Mouse (Mus musculus) regulatory T cell (primary cell): Measurements from ENCODE around the gene Depdc5.

Experiments used
- in situ Hi-C: fragments of 300-600 bp; cut with MboI, MseI; formaldehyde crosslinking; loops from one replicate; pipeline ENCODE4 v1.15.1; 2025; ENCODE audit warnings: high pct_unique_total_duplicates

Depdc5 gene

DNA sequence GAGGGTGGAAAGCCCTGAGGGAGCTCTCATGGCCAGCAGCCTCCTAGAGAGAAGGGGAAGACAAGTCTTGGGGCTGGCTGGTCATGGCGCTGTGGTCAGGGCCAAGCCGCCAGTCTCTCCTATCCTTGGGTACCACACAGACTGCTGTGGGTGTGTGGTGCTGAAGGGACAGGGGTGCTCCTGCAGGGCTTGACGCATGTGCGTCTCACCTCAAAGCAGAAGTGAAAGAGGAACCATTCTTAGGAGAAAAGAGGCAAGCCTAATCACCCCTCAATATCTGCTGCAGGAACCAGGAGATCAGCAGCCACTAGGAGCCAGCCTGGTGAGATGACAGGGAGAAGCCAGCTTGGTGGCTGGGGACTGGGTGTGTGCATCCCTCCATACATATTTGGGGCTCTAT lies 134.2 kb downstream of the Depdc5 start:
- in situ Hi-C loops, result no loop called here

DNA sequence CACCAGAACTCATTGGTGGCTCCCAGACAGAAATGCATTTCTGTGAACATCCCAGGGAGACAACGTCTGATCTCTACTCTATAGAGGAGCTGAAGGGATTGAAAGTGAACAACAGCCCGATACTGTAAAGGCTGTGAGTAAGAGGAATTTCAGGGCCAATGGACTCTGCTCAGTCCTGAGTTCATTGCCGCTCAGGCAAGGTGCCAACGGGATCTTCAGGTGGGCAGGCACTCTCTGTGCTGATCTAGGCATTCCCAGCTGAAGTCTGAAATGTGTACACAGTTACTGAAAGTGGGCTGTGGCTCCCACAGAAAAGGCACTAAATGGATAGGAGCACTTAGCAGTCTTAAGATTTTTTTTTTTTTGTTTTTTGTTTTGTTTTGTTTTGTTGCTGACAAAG lies 135.3 kb downstream of the Depdc5 start:
- in situ Hi-C loops, result no loop called here

DNA sequence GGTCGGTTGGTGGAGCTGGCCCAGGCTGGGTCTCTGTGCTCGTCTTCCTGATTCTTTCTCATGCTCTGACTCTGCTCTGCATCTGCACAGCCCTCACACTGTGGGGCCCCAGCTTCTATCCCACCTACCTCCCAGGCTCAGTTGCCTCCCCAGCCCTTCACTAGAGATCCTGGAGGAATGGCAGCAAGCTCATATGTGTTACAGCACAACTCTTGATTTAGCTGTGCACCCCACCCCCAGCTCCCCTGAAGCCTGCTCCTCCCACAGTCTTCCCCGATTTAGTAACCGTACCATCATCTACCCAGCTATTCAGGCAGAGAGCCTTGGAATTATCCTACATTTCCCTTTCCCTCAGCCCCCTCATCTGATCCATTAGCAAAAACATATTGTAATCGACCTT lies 137.6 kb downstream of the Depdc5 start:
- in situ Hi-C loops, result no loop called here

DNA sequence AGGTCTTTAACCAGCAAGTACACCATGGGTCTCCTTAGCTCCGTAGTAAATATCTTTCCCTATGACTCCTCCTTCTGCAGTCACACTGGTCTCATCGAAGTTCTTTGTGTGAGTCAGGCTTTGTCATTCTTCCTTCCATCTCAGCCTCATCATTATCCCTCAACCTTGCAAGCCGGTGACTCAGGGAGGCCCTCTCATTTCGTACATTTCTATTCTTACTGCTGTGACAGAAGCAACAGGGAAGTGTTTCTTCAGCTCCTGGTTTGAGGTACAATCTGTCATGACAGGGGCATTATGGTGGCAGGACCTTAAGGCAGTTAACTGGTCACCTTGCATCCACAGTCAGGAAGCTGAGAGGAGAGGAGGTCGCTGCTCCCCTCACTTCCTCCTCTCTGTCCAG lies 139.3 kb downstream of the Depdc5 start:
- in situ Hi-C loops, result no loop called here

DNA sequence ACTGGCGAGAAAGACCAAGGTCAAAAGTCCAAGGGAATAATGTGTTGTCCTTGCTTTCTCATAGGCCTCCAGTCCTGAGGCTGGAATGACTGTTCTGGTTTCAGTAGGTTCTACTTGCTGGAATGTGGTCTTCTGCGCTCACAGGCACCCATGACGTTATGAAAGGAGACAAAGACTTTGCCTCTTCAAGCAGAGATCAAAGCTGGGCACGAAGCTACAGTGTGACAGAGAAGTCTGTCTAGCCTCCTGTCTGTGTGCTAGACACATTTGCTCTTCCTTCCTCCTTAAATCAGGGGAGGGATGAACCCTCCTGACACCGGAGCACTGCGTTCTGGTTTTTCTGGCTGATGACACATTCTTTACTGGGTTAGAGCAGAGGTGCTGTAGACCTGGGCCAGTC lies 140.0 kb downstream of the Depdc5 start:
- in situ Hi-C loops, result no loop called here

DNA sequence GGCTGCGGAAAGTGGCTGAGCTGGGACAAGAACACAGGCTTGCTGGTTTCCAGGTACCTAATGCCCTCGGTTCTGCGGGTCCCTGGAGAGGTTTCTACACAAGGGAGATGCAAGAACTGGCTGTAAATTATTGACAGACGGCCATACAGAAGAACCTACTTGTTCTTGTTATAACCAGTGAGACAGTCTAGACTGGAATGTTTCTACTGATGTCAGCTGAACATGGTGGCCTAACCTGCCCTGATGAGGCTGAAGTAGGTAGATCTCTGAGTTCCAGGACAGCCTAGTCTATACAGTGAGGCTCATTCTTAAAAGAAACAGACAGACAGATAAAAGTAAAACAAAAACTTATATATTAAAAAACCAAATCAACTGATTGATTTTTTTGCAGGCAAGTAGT lies 140.6 kb downstream of the Depdc5 start:
- in situ Hi-C loops, result no loop called here

DNA sequence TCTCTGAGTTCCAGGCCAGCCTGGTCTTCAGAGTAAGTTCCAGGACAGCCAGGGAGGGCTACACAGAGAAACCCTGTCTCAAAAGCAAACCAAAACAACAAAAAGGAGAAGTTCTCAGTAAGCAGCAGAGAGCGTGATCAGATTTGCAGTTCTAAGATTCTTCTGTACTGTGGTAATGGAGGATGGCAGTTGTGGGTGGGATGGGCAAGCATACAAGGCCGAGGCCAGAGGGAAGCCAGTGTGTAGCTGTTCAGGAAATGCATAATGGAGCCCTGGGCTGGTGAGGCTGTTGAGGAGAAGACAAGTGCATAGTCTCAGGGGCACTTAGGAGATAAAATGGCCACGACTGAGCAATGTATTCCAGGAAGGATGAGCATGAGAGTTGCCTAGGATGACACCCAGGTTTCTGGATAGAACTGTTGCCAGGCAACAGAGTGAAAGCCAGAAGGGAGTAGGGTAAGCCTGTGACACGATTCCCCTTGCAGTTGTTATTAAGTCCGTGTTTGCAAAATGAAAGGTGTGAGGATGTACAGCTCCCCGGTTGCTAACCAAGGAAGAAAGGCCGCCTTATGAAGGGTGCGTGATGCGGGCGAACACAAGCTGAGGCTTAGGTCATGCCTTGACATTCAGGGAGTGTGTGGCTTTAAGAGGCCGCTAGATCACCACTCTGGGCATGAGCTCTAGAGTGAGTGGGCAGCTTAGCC lies 142.1 kb downstream of the Depdc5 start:
- in situ Hi-C loops, result no loop called here

DNA sequence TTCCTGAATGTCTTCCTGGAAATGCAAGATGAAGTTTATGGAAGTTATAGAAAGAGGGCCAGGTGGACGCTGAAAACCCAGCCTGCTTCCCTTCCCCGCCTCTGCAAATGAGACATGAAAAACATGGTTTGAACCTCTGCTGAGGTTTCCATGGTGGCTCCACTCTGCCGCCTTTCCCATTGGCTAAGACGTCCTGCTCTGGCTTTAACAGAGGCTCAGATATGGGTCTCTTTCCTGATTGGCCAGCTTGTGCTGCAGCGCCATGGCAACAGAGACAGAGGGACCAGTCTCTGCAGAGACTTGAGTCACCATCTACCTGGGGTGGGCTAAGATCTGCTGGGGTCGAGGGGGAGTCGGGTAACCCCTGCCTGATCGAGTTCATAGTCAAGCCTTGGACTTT lies 143.2 kb downstream of the Depdc5 start:
- in situ Hi-C loops, result no loop called here

DNA sequence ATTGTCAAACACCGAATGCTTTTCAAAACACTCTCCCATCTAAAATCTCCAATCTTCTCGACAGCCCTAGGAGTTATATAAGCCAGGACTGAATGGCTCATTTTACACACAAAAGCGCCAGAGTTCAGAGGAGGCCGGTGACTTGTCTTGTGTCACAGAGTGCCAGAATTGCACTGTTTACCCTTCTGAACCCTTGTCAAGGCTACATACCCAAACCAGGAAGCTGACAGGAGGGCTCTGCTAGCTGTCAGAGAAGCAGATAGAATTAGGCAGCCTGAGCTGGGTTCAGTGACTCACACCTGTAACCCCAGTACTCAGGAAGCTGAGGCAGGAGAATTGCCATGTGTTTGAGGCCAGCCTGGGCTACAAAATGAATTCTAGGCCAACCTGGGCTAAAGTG lies 143.9 kb downstream of the Depdc5 start:
- in situ Hi-C loops, result no loop called here

DNA sequence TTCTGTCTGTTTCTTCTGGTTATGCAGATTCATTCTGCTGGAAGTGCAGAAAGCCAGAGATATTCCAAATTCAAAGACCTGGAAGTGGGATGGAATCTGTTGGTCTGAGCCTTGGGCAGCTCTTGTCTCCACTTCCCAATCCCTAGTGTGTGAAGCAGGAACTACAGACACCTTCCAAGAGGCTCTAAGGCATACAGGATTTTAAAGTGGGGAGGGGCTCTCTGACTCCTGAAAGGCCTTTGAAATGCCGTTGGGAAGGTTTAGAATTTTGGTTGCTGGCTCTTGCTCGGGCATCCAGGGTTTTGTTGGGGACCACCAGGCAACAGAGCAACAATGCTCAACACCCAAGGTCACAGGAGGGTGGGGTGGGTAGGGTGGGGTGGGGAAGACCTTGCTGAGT lies 145.8 kb downstream of the Depdc5 start:
- in situ Hi-C loops, result no loop called here

DNA sequence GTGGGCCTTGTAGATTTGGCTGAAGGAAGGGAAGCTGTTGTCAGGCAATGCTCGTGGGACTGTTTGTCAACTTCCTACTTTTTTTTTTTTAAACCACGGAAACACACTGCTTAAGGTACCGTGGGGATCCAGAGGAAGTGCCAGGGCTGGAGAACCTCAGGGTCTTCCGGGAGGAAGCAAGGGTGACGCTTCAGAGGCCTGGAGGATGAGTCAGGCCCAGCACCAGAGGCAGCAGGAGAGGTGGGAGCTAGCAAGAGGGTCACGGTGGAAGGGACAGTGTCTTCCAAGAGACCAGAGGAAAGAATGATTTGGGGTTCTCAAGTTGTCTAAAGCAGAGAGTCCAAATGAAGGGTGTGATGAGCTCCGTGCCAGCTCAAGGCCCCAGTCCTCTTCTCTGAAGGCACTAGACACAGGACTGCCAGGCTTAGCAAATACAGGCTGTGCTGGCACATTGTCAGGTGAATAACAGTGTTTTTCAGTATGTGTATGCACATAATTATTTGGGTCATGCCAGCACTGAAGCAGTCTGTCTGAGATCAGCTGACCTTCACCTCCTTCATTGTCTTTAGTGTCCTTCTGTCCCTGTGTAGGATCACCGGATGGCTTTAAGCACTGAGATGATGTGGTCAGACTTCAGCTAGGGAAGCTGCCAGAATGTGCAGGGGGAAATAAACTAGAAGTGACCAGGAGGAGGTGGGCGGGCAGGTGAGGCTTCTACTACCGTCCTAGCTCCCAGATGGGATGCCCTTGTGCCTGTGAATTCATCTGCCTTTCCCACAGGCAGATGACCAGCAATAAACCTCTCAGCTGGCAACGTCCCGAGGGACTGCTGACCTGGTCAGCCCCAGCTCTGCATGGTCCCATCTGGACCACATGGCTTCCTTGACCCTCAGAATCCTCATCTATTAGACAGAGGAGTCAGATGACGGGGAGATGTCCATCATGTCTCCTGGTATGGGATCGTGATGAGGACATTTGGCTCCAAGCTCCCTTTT lies 146.6 kb downstream of the Depdc5 start:
- in situ Hi-C loops, result no loop called here

DNA sequence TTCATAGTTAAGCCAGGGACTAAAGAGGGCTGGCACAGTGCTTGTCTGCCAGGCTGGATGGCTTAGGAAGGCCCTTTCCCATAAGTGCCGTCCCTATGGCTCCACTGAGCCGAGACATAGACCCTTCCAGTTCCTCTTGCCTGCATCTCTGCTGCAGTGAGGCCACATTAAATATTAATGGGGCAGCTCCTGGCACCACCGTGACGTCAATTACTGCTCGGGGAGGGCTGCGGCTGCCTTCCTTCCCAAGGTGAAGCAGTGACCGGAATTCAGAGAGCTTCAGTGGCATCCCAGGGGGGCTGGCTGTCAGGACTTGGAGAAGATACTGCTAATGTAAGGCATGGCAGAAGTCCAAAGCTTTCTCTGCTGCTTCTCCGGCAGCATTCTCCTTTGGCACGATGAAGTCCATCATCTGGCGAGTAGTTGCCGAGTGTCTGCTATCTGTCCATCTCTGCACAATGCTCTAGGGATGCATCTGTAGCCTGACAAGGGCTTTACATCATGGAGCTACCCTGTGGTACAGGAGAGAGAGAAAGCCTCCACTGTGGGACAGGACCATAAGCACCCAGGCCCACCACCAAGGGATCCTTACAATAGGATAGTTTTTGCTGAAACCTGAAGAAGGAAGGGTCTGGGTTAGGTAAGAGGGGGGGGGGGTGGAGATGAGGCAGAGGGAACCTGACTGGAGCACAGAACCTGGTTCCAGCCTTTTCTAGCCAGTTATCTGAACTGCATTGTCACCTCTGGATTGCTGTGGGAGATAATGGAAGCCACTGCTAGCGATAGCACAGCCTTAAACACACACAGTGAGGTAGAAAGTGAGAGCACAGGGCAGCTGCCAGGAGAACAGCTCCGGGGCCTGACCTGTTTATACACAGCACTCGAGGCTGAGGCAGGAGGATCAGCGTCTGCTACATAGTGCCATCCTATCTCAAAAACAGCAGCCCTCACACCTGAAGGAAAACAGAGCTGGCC lies 147.9 kb downstream of the Depdc5 start:
- in situ Hi-C loops, result no loop called here

DNA sequence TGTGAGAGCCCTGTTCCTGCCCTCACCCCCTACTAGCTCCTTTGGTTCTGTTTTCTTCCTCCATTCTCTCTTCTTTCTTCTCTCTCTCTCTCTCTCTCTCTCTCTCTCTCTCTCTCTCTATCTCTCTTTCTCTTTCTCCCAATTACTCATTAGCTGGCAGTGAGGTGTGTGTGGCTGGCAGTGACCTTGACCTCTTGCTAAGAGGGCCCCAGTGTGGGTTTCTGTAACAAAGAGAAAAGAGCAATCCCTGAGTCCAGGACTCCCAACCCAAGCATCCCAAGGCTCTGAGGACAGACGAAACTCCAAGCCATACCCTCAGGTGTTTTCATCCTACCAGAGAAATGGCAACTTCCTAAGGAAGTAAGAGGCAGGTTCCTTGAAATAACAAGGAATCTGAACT lies 150.6 kb downstream of the Depdc5 start:
- in situ Hi-C loops, result no loop called here

DNA sequence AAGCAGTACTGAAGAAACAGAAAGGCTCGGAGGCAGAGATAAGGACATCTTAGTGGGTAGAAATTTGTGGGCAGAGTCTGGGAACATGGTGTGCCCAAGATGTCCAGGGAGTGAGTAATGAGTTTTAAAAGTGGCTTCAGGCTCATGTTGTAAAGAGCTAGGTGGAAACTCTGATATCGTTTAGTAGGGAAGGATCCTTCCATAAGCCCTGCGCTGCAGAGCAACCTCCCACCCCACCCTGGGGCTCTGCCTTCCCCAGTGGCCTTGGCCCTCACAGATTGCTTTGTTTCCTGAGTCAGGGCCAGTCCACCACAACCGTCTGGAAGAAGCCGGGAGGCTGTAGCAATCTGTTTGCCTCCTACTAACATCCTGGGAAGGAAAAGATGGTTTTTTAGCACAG lies 152.1 kb downstream of the Depdc5 start:
- in situ Hi-C loops, result no loop called here

DNA sequence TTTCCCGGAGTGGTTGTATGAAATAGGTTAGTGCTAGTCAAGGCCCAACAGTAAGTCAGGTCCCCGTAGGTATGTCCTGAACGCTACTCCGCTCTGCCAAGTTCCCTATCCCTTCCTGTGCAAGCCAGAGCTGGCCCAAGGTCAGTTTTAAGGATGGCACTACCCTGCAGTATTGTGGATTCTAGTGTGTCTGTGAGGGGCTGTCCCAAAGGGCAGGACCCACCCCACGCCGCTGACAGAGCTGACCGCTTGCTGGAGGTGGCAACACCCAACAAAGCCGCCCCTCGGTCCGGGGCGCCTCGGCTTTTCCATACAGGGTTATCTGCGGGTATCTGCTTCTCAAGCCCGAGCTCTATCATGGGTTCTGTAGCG lies 154.7 kb downstream of the Depdc5 start:
- in situ Hi-C loops, result no loop called here

DNA sequence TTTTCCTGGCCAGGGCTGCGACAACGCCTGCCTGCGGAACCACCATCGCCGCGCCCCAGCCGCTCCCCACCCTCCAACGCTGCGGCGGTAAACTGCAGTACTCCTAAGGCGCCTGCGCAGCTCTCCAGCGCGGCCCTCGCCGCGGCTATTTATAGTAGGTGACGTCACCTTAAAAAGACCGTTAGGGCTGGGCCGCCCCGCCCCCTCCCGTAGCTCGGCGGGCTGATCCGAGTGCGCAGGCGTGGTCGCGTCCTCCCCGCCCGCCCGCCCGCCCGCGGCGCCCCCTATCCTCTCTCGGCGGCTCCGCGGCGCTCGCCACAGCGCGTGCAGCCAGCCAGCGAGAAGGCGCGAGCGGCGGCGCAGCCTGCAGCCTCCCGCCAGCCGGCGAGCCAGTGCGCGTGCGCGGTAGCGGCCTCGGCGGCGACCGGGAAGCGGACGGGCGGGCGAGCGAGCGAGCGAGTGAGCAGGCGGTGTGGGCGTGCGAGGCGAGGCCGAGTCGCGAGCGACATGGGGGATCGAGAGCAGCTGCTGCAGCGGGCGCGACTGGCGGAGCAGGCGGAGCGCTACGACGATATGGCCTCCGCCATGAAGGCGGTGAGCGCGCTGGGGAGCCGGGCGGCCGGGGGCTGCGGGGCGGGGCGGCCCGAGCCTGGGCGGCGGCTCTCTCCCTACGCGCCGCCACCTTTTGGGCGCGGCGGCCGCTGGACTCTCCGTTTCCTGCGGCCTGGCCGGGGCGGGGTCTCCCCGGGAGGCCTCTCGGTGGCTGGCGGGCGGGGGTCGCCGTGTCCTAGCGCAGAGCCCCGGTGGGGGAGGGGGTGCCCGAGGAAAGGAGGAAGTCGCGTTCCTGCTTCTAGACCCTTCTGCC lies 155.3 kb downstream of the Depdc5 start, which contains the start of gene Ywhah:
Gene Ywhah (plus strand): TSS at position 256 of the 865 bp plus-strand sequence.
- in situ Hi-C loops, result no loop called here

DNA sequence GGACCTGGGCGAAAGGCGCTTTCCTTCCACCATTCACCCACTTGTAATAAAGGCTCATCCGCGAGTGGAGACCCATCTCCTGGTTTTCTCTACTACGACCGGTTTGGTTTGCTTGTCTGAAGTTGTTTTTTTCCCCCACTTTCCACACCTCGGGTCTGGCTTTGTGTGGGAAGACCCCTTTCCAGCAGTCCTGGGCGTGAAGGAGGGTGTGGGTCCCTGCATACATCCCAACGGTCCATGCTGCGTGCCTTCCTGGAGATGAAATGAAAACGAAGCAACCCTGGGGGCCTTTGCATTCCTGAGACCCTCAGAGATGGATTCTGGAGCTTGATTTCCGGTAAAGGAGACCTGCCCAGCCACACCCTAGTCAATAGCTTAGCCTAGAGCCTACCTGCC lies 155.9 kb downstream of the Depdc5 start:
- in situ Hi-C loops, result no loop called here

DNA sequence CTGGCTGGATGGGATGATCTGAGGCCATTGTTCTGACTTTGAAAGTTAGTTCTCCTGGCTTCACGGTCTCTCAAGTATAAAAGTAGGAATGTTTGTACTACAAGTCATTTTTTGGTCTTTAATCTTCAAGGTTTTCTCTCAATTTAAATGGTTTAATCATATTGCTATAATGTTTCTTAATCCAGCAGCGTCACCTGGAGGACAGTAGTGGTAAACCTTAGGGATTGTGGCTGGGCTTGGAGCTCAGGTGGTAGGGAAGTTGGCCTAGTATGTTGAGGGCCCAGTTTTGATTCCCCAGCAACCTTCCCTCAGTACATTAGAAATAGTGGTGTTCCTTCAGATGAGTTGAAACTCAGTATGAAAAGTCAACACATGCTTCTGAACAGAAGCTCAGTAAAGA lies 158.1 kb downstream of the Depdc5 start:
- in situ Hi-C loops, result no loop called here

DNA sequence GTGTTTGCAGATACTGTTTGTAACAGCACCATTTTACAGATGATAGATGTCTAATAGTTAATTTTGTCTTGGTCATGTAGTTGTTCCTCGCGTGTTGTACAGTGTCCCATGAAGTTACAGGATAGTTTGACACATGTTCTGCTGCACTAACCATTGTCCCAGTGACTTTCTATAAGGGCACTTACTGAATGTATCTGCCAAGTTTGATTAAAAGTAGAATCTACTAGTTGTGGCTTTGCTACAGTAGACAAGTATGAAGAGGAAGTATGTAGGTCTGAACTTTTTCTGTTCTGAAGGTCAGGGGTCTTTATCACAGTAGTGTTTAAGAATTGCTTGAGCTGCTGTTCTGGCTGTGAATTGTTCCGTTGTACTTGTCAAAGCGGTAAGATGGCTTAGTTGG lies 159.8 kb downstream of the Depdc5 start:
- in situ Hi-C loops, result no loop called here

DNA sequence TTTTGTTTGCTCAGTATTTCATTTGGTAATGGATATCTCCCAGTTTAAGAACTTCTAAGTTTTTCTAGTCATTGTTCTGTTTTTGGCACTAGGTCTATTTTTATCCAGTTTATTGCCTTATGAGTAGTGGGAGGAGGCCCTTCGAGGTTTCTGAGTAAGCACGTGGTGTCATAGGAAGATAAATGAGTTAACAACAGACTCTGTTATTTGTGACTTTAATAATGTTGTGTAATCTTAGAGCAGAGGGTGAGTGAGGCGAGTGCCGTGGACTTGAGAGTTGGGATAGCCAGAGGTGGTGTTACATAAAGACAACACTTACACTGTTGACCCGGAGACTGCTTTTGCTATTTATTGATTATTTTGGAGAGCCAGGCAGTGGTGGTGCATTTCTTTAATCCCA lies 161.0 kb downstream of the Depdc5 start:
- in situ Hi-C loops, result no loop called here

DNA sequence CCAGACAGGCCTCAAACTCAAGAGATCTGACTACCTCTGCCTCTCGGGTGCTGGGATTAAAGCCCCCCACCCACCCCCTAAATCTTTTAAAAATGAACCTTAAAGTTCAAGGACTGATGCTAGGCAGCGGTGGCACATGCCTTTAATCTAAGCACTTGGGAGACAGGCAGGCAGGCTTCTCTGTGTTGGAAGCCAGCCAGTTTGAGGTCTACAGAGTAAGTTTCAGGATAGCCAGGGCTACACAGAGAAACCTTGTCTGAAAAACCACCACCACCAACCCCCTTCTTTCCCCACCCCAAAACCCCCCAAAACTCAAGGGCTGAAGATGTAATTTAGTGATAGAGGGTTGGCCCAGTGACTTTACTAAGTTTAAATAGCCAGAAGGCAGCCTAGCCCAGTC lies 165.2 kb downstream of the Depdc5 start:
- in situ Hi-C loops, result no loop called here
